In genomic region chr11:96940578-96941465, GRCm38 (mm10) we compare ENCODE assay signal across 15 mouse cellular contexts. TPM values are rescaled to one million over a fixed set of nuclear protein-coding genes. Genes with fewer than 3 reads are reported as not detected.
DNase-seq lines count a peak whose midpoint lies in the region; ATAC-seq and TF ChIP-seq lines count a peak whose summit lies in the region.
"Had no signal": no experiment of that assay in that cellular context is flagged by ENCODE, and none has a peak within 500 bp of the region (broad histone marks: within the 10 kb centered on the region; RNA-seq: fewer than 3 reads in every experiment).

No protein-coding gene starts in this region.

- H3K4me2 ChIP-seq in liver, embryonic 14.5 days (ENCODE audit: low read depth): peak overlapping the region; percentile 70
- H3K4me2 ChIP-seq: neural tube, embryonic 13.5 days had no signal

- H3K36me3 ChIP-seq in heart, embryonic 10.5 days: peaks cover 20% of the 10 kb centered on the region
- peaks cover 66% of the 10 kb centered on the region for H3K36me3 ChIP-seq in liver, embryonic 14.5 days (replicated peaks; ENCODE audit: control insufficient read depth, insufficient read depth, low read depth)

- peak overlapping the region; percentile 99 for H3K9ac ChIP-seq in liver, embryonic 14.5 days (replicated peaks)
- H3K9ac ChIP-seq: neural tube, embryonic 13.5 days had no signal

- no peak for DNase-seq in heart, embryonic 10.5 days (ENCODE audit: low spot score)
- no peak for DNase-seq in heart, postnatal 25 days (ENCODE audit: low spot score)
- peak; percentile 53 for DNase-seq in thymus, postnatal 14 days
- DNase-seq in thymus, postnatal 10 days (ENCODE audit: low spot score in 2 of 2): no peak
- DNase-seq in liver, embryonic 14.5 days (ENCODE audit: low read depth in 3 of 3, low spot score in 3 of 3): peak; percentile 78
- DNase-seq in gastrocnemius, adult 8-10 months (ENCODE audit: low spot score in 2 of 2): no peak
- DNase-seq in layer of hippocampus, adult 9-10 months (ENCODE audit: low spot score): no peak
- no peak for DNase-seq in urinary bladder, postnatal 10 days (ENCODE audit: low spot score)
- DNase-seq: adrenal gland, postnatal 25 days; cerebellum, adult 11 months; left cerebral cortex, postnatal 4 days; lung, postnatal 36 days had no signal

- peak; percentile 14 for ATAC-seq in liver, embryonic 14.5 days (ENCODE audit: insufficient read depth)
- ATAC-seq: hindbrain, embryonic 16.5 days had no signal

- H3K4me1 ChIP-seq in heart, embryonic 10.5 days: peaks cover 19% of the 10 kb centered on the region
- H3K4me1 ChIP-seq in liver, embryonic 14.5 days (replicated peaks; ENCODE audit: control insufficient read depth in 2 of 2, insufficient read depth in 2 of 2, low read length in 1 of 2): peaks cover 51 to 60% of the 10 kb centered on the region in 2 experiments

- TF ChIP-seq EP300 in liver, embryonic 14.5 days (IDR thresholded peaks at IDR 0.05; ENCODE audit: low read depth): peak; percentile 84

- 71% methylated on average over 16 of the region's 16 CpGs for WGBS in heart, embryonic 10.5 days
- 43% methylated on average over 16 of the region's 16 CpGs for WGBS in liver, embryonic 14.5 days (ENCODE audit: insufficient replicate concordance)

- H3K4me3 ChIP-seq in heart, embryonic 10.5 days: peak overlapping the region; percentile 25
- peak overlapping the region; percentile 85 to 95 for H3K4me3 ChIP-seq in liver, embryonic 14.5 days (ENCODE audit: insufficient read depth in 1 of 2, low read depth in 2 of 2, low read length in 2 of 2)
- H3K4me3 ChIP-seq: neural tube, embryonic 13.5 days had no signal

- TF ChIP-seq CTCF in liver, embryonic 14.5 days (IDR thresholded peaks at IDR 0.05; ENCODE audit: low read depth): peak; percentile 16; the same call in 1 of the 2 replicates

- H3K9me3 ChIP-seq in heart, embryonic 10.5 days: no peaks in the 10 kb centered on the region
- H3K9me3 ChIP-seq in liver, embryonic 14.5 days (ENCODE audit: control insufficient read depth, low read length): no peaks in the 10 kb centered on the region
- H3K9me3 ChIP-seq: neural tube, embryonic 13.5 days had no signal

- peak overlapping the region; percentile 57; the same call in 1 of the 2 replicates for H3K27ac ChIP-seq in heart, embryonic 10.5 days
- peak overlapping the region; percentile 100 for H3K27ac ChIP-seq in liver, embryonic 14.5 days
- H3K27ac ChIP-seq: neural tube, embryonic 13.5 days had no signal

- no peaks in the 10 kb centered on the region for H3K27me3 ChIP-seq in heart, embryonic 10.5 days (ENCODE audit: insufficient read depth, poor library complexity, severe bottlenecking)
- H3K27me3 ChIP-seq in liver, embryonic 14.5 days (ENCODE audit: control insufficient read depth, insufficient read depth, low read length): no peaks in the 10 kb centered on the region

- intact Hi-C loops in heart, postnatal 25 days (cut with DNase I): no loop called here

RNA-seq across cellular contexts. Expression of gene Pnpo, which starts 3.0 kb away (rescaled TPM):
- polyA plus RNA-seq in heart, embryonic 10.5 days (2016; fragmentation: Nextera tagmentation; extraction: Ambion mirVana): 69.3 and 72.6 TPM in 2 replicates
- 10 to 100 TPM; 11.3 to 12.9 TPM for total RNA-seq in heart, postnatal 25 days (2021)
- polyA plus RNA-seq in liver, embryonic 14.5 days (2012; rRNA removed): 315 and 355 TPM in 2 replicates
- polyA plus RNA-seq in liver, embryonic 14.5 days (2014; fragmentation: Nextera tagmentation; extraction: Ambion mirVana): 564 and 592 TPM in 2 replicates
- total RNA-seq in gastrocnemius, adult 8-10 months (2022): 1 to 10 TPM; 7.4 to 9.3 (median 8.0) TPM

RNA-seq across cellular contexts. Expression of gene Prr15l, which starts 12.9 kb away (rescaled TPM):
- polyA plus RNA-seq in heart, embryonic 10.5 days (2016; fragmentation: Nextera tagmentation; extraction: Ambion mirVana): 0.90 and 1.5 TPM in 2 replicates
- 1 to 10 TPM; 1.7 to 2.3 TPM for total RNA-seq in heart, postnatal 25 days (2021)
- 2.8 and 3.3 TPM in 2 replicates for polyA plus RNA-seq in liver, embryonic 14.5 days (2012; rRNA removed)
- 4.9 and 8.5 TPM in 2 replicates for polyA plus RNA-seq in liver, embryonic 14.5 days (2014; fragmentation: Nextera tagmentation; extraction: Ambion mirVana)
- not detected for total RNA-seq in gastrocnemius, adult 8-10 months (2022)
- total RNA-seq: layer of hippocampus, adult 18-20 months; left cerebral cortex, postnatal 4 days had no signal
- polyA plus RNA-seq: neural tube, embryonic 13.5 days had no signal

RNA-seq across cellular contexts. Expression of gene Cdk5rap3, which starts 24.5 kb away (rescaled TPM):
- 68.3 and 84.3 TPM in 2 replicates for polyA plus RNA-seq in heart, embryonic 10.5 days (2016; fragmentation: Nextera tagmentation; extraction: Ambion mirVana)
- 10 to 100 TPM; 21.6 to 23.2 TPM for total RNA-seq in heart, postnatal 25 days (2021)
- 14.2 and 20.1 TPM in 2 replicates for polyA plus RNA-seq in liver, embryonic 14.5 days (2012; rRNA removed)
- 34.1 and 36.4 TPM in 2 replicates for polyA plus RNA-seq in liver, embryonic 14.5 days (2014; fragmentation: Nextera tagmentation; extraction: Ambion mirVana)
- total RNA-seq in gastrocnemius, adult 8-10 months (2022): 10 to 100 TPM; 23.0 to 30.7 (median 27.9) TPM

RNA-seq across cellular contexts. Expression of gene Sp2, which starts 41.9 kb away (rescaled TPM):
- 20.1 and 21.9 TPM in 2 replicates for polyA plus RNA-seq in heart, embryonic 10.5 days (2016; fragmentation: Nextera tagmentation; extraction: Ambion mirVana)
- total RNA-seq in heart, postnatal 25 days (2021): 10 to 100 TPM in 1 of 2 experiments, 1 to 10 TPM in 1; 9.8 to 11.6 TPM
- polyA plus RNA-seq in liver, embryonic 14.5 days (2012; rRNA removed): 7.7 and 8.0 TPM in 2 replicates
- 13.7 and 17.1 TPM in 2 replicates for polyA plus RNA-seq in liver, embryonic 14.5 days (2014; fragmentation: Nextera tagmentation; extraction: Ambion mirVana)
- total RNA-seq in gastrocnemius, adult 8-10 months (2022): 10 to 100 TPM in 2 of 4 experiments, 1 to 10 TPM in 2; 8.6 to 12.5 (median 10.4) TPM

Comparison
In these comparisons a context has a peak if more than half of its experiments do, and no peak if none do; other contexts are left out.
1. DNase-seq: peak in thymus, postnatal 14 days (single experiment) and liver, embryonic 14.5 days (3 of 3); none in heart, embryonic 10.5 days (single experiment), heart, postnatal 25 days (single experiment), thymus, postnatal 10 days (0 of 2), gastrocnemius, adult 8-10 months (0 of 2), layer of hippocampus, adult 9-10 months (single experiment) and urinary bladder, postnatal 10 days (single experiment).